Mouse (Mus musculus) kidney, adult 2 months (tissue): ENCODE results near the gene Chst14. TPM values are rescaled to one million over a fixed set of nuclear protein-coding genes. Genes with fewer than 3 reads are reported as not detected.

ENCODE experiments used
- DNase-seq: peaks from one replicate; pipeline ENCODE4 v3.0.0; 2021
- H3K27ac ChIP-seq: fragments of 200-500 bp; 2 replicates; pipeline ENCODE4 v1.5.1; 2012; ENCODE audit warnings: low read depth, low read length, control low read depth, inconsistent platforms; ENCODE audit not compliant: insufficient read depth
- H3K27me3 ChIP-seq: fragments of 200-500 bp; replicated peaks from 2 replicates; pipeline ENCODE4 v1.6.1; 2012; ENCODE audit warnings: mild to moderate bottlenecking, moderate library complexity, low read length, inconsistent platforms; ENCODE audit not compliant: control insufficient read depth, insufficient read depth
- H3K36me3 ChIP-seq: fragments of 200-500 bp; 2 replicates; pipeline ENCODE4 v1.6.1; 2012; ENCODE audit warnings: mild to moderate bottlenecking, moderate library complexity, low read length, inconsistent platforms; ENCODE audit not compliant: control insufficient read depth, insufficient read depth
- H3K4me1 ChIP-seq: fragments of 200-500 bp; 2 replicates; pipeline ENCODE4 v1.6.1; 2011; ENCODE audit warnings: low read length; ENCODE audit not compliant: control insufficient read depth, insufficient read depth
- H3K4me3 ChIP-seq: fragments of 200-500 bp; 2 replicates; pipeline ENCODE4 v1.5.1; 2011; ENCODE audit warnings: mild to moderate bottlenecking, low read depth, low read length, control low read depth; ENCODE audit not compliant: insufficient read depth
- CTCF ChIP-seq: fragments of 200-500 bp; conservative IDR thresholded peaks from 2 replicates; pipeline ENCODE4 v1.5.1; 2011; ENCODE audit warnings: low read depth, mild to moderate bottlenecking, control low read depth, low read length, moderate library complexity, mixed read lengths; ENCODE audit not compliant: insufficient read depth, insufficient read length
- POLR2A ChIP-seq: fragments of 200-500 bp; IDR thresholded peaks from one replicate; pipeline ENCODE4 v1.6.1; 2011; ENCODE audit warnings: low read depth, low read length, control low read depth
- WGBS: fragments of 180-500 bp; shearing (Covaris S2); methylation state at CpG from one replicate; pipeline ENCODE4 v1.1.7; 2018; 5-methylcytosine and 5-hydroxymethylcytosine counted together
- polyA plus RNA-seq: library from polyadenylated mRNA; depleted of rRNA; stranded (reverse); fragments of >200 nt; gene quantifications from 2 replicates; pipeline ENCODE4 v1.2.3, GENCODE M21; 2012

Gene Chst14
- polyA plus RNA-seq, 1 experiment: 7.4 TPM

- DNase-seq: peak; percentile 51
- Histone ChIP-seq H3K36me3 (no peaks in the 10 kb centered on the region), H3K4me1 (peaks cover 58% of the 10 kb centered on the region), H3K27ac (0 out of 2 replicates have a peak overlapping the region, but pooled peaks have one; percentile 32), H3K27me3 (no peaks in the 10 kb centered on the region), H3K4me3 (no peak overlapping the region)
- 76% methylated on average over 1 of the region's 1 CpGs for WGBS
- no peak for TF ChIP-seq POLR2A
- TF ChIP-seq CTCF: no peak
These were observed 17.1 kb upstream of the Chst14 start for GRCm38 (mm10) chr2:118909151-118909550.

- 43% methylated on average over 7 of the region's 7 CpGs for whole genome bisulfite sequencing
- peak; percentile 78 for DNase-seq
- TF ChIP-seq POLR2A (no peak), CTCF (no peak)
These were observed 15.6 kb upstream of the Chst14 start for GRCm38 (mm10) chr2:118910605-118911278.

GRCm38 (mm10) chr2:118912706-118913105 is 13.6 kb upstream of the Chst14 start:
- no peaks in the 10 kb centered on the region for H3K36me3 ChIP-seq
- TF ChIP-seq POLR2A: no peak
- TF ChIP-seq CTCF: no peak
- DNase-seq: no peak
- WGBS: 68% methylated on average over 8 of the region's 8 CpGs
- no peak overlapping the region for H3K4me3 ChIP-seq
- H3K4me1 ChIP-seq: peaks cover 68% of the 10 kb centered on the region
- H3K27me3 ChIP-seq: no peaks in the 10 kb centered on the region
- H3K27ac ChIP-seq: no peak overlapping the region

More at GRCm38 (mm10) chr2:118910605-118911278, 15.6 kb upstream of the Chst14 start:
- H3K27ac ChIP-seq: peak overlapping the region; percentile 75
- H3K36me3 ChIP-seq: no peaks in the 10 kb centered on the region
- H3K4me3 ChIP-seq: no peak overlapping the region
- H3K4me1 ChIP-seq: peaks cover 73% of the 10 kb centered on the region
- H3K27me3 ChIP-seq: no peaks in the 10 kb centered on the region

GRCm38 (mm10) chr2:118913551-118914276 is 12.6 kb upstream of the Chst14 start:
- Histone ChIP-seq H3K27ac (no peak overlapping the region), H3K36me3 (no peaks in the 10 kb centered on the region), H3K4me3 (no peak overlapping the region), H3K27me3 (no peaks in the 10 kb centered on the region), H3K4me1 (peaks cover 64% of the 10 kb centered on the region)
- TF ChIP-seq CTCF: no peak
- DNase-seq: peak; percentile 80
- 50% methylated on average over 11 of the region's 11 CpGs for WGBS

- Histone ChIP-seq H3K4me1 (peaks cover 60% of the 10 kb centered on the region), H3K4me3 (no peak overlapping the region), H3K27ac (no peak overlapping the region), H3K36me3 (no peaks in the 10 kb centered on the region), H3K27me3 (no peaks in the 10 kb centered on the region)
- no peak for TF ChIP-seq CTCF
- DNase-seq: no peak
- WGBS: 49% methylated on average over 8 of the region's 8 CpGs
These were observed 11.6 kb upstream of the Chst14 start for GRCm38 (mm10) chr2:118914685-118915084.

- DNase-seq: peak; percentile 84
- TF ChIP-seq CTCF (no peak), POLR2A (no peak)
- Histone ChIP-seq H3K36me3 (no peaks in the 10 kb centered on the region), H3K4me3 (no peak overlapping the region), H3K27me3 (no peaks in the 10 kb centered on the region), H3K4me1 (peaks cover 44% of the 10 kb centered on the region), H3K27ac (no peak overlapping the region)
- 75% methylated on average over 17 of the region's 17 CpGs for WGBS
These were observed 9.9 kb upstream of the Chst14 start for GRCm38 (mm10) chr2:118916436-118916835.

GRCm38 (mm10) chr2:118918543-118918942 is 7.8 kb upstream of the Chst14 start:
- 50% methylated on average over 1 of the region's 1 CpGs for WGBS
- H3K27me3 ChIP-seq: no peaks in the 10 kb centered on the region
- no peak for DNase-seq
- H3K27ac ChIP-seq: no peak overlapping the region
- no peak overlapping the region for H3K4me3 ChIP-seq
- H3K4me1 ChIP-seq: peaks cover 25% of the 10 kb centered on the region
- H3K36me3 ChIP-seq: no peaks in the 10 kb centered on the region
- TF ChIP-seq POLR2A: no peak
- TF ChIP-seq CTCF: no peak
